Mouse (Mus musculus): ENCODE measurements around the gene Peg3.

Peg3 gene

DNA sequence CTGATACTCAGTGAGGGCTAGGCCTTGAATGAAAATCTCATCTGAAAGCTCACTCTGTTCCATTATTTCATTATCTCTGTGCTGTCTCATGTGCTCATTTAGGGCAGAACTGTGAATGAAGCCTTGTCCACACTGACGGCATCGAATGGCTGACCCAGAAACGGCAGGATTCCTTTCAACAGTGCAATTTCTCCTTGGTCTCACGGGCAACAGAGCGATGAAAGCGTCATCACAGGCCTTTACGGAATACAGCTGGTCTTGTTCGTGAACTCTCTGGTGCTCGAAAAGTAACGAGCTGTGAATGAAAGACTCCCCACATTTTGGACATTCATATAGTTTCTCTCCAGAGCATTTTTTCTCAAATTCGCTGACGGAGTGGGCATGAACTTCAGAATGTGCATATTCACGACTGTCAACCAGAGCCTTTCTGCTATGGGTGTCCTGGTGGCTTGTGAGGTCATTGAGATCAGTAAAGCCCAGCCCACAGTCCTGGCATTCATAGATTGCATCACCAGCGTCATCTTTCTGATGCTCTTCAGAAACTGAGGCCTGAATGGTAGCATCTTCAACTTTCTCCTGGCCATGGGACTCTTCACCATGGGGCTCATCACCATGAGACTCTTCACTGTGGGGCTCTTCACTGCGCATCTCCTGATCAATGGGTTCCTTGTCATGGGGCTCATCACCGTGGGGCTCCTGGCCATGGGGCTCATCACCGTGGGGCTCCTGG, 21.6 kb downstream of the Peg3 start:
- DNase-seq = no peak

GRCm38 (mm10) chr7:6707416-6708015, 22.7 kb downstream of the Peg3 start:
- no peak for DNase-seq

- no peak for DNase-seq
Observed at GRCm38 (mm10) chr7:6699230-6699629, 31.0 kb downstream of the Peg3 start.

GRCm38 (mm10) chr7:6696241-6697045, 33.8 kb downstream of the Peg3 start, which contains the start of gene Zim1:
Gene Zim1, minus strand, starts transcription at chr7:6696450.
- peak in 1 of 2 experiments; percentile 3 for DNase-seq

DNA sequence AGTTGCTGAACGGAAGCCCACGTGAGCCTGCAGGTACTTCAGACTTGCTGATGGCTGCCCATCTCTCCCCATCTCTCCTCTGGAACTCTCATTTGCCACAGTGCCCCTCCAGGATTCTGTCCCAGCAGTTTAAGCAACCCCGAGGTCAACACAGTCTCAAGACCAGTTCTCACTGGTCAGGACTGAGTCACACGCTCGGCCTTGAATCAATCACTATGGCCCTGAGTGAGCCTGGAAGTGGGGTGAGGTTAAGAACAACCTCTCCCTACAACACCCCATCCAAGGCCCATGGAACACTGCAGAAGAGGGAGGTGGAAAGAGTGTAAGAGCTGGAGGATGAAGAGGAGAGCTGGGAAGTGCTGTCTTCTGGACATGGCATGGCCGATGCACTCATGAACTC, 44.7 kb downstream of the Peg3 start:
- no peak for DNase-seq

- no peak for DNase-seq
Observed at GRCm38 (mm10) chr7:6666726-6667125, 63.5 kb downstream of the Peg3 start.

GRCm38 (mm10) chr7:6663430-6663829, 66.8 kb downstream of the Peg3 start:
- no peak for DNase-seq

- DNase-seq = no peak
Observed at GRCm38 (mm10) chr7:6659605-6660004, 70.6 kb downstream of the Peg3 start.

DNA sequence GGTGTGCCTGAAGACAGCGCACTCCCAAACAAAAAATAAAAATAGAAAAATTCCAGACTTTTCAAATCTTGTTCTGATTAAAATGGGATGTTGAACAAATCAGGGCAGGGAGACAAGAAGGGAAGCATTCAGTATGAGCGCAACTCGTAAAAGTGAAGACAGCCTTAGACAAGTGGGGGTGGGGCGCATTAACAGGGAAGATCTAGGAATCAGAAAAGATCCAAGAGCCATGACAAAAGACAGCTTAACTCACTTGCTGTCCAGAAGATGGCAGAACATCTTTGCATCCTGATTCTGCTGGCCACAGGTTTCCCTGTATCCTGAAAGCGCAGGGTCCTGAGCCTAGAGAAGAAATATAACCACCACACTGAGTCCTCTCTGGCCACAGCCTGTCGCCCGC, 71.6 kb downstream of the Peg3 start:
- DNase-seq = no peak

Data from spleen, adult 18-20 months (tissue).